Mouse (Mus musculus) forebrain, embryonic 14.5 days (tissue): ENCODE measurements at regions not wholly inside any gene's neighbourhood (a gene's known extent, or its start where the extent isn't known, plus 50 kb on each side); places are given as distances from the start of the nearest gene placed in this dataset.

ENCODE experiments used
- ATAC-seq: fragments of 200-750 bp; cut with Nextera tagmentation; 2 replicates; pipeline ENCODE4 v1.8.0; 2017; ENCODE audit warnings: mild to moderate bottlenecking, moderate library complexity
- DNase-seq: peaks from one replicate; pipeline ENCODE4 v3.0.0-alpha.2; 2015; ENCODE audit warnings: low spot score
- H3K27ac ChIP-seq: fragments of 300-500 bp; sonication (generic); 2 replicates; pipeline ENCODE4 v1.5.1; 2014; ENCODE audit warnings: low read depth, mild to moderate bottlenecking, control low read depth, low read length, moderate library complexity
- H3K27me3 ChIP-seq: fragments of 300-500 bp; sonication (generic); replicated peaks from 2 replicates; pipeline ENCODE4 v1.6.1; 2014; ENCODE audit warnings: low read length, control low read depth, mixed read lengths; ENCODE audit not compliant: control insufficient read depth, insufficient read depth
- H3K36me3 ChIP-seq: fragments of 300-500 bp; sonication (generic); 2 replicates; pipeline ENCODE4 v1.6.1; 2014; ENCODE audit warnings: low read length, control low read depth; ENCODE audit not compliant: control insufficient read depth, insufficient read depth
- H3K4me1 ChIP-seq: fragments of 300-500 bp; sonication (generic); 2 replicates; pipeline ENCODE4 v1.6.1; 2014; ENCODE audit warnings: antibody characterized with exemption, low read length, control low read depth; ENCODE audit not compliant: control insufficient read depth, insufficient read depth
- H3K4me2 ChIP-seq: fragments of 300-500 bp; sonication (generic); 2 replicates; pipeline ENCODE4 v1.6.1; 2014; ENCODE audit warnings: mild to moderate bottlenecking, control low read depth, low read length
- H3K4me3 ChIP-seq: fragments of 300-500 bp; sonication (generic); 2 replicates; pipeline ENCODE4 v1.5.1; 2014; ENCODE audit warnings: low read depth, low read length, control low read depth
- H3K9ac ChIP-seq: fragments of 300-500 bp; sonication (generic); 2 replicates; pipeline ENCODE4 v1.6.1; 2014; ENCODE audit warnings: mild to moderate bottlenecking, low read length, control low read depth, moderate library complexity
- H3K9me3 ChIP-seq: fragments of 300-500 bp; sonication (generic); replicated peaks from 2 replicates; pipeline ENCODE4 v1.6.1; 2016; ENCODE audit warnings: low read length, control low read depth, mixed read lengths; ENCODE audit not compliant: control insufficient read depth
- WGBS: fragments of 180-500 bp; shearing (Covaris S2); extraction: QIAGEN DNeasy Blood & Tissue Kit; methylation state at CpG from one replicate; pipeline ENCODE4 v1.1.7; 2014; 5-methylcytosine and 5-hydroxymethylcytosine counted together

GRCm38 (mm10) chr9:52775232-52775631 is 95.7 kb upstream of the AI593442 start:
- H3K36me3 ChIP-seq, result no peaks in the 10 kb centered on the region
- no peaks in the 10 kb centered on the region for H3K9me3 ChIP-seq
- H3K4me3 ChIP-seq, result no peak overlapping the region
- H3K4me2 ChIP-seq, result no peak overlapping the region
- WGBS, result 96% methylated on average over 1 of the region's 1 CpGs
- no peak for ATAC-seq
- no peak overlapping the region for H3K27ac ChIP-seq
- no peak overlapping the region for H3K9ac ChIP-seq
- no peaks in the 10 kb centered on the region for H3K27me3 ChIP-seq
- H3K4me1 ChIP-seq, result 0 out of 2 replicates have a peak, but pooled peaks cover 3% of the 10 kb centered on the region
- DNase-seq, result no peak

GRCm38 (mm10) chr9:52768056-52768455 is 88.5 kb upstream of the AI593442 start:
- Histone ChIP-seq H3K9me3 (no peaks in the 10 kb centered on the region), H3K27me3 (no peaks in the 10 kb centered on the region), H3K4me3 (no peak overlapping the region), H3K4me2 (no peak overlapping the region), H3K36me3 (no peaks in the 10 kb centered on the region), H3K4me1 (no peaks in the 10 kb centered on the region), H3K9ac (no peak overlapping the region), H3K27ac (no peak overlapping the region)
- ATAC-seq (no peak), DNase-seq (no peak)
- 81% methylated on average over 5 of the region's 5 CpGs for WGBS

GRCm38 (mm10) chr9:52765809-52766208 is 86.2 kb upstream of the AI593442 start:
- WGBS, result 57% methylated on average over 5 of the region's 5 CpGs
- ATAC-seq (no peak), DNase-seq (no peak)

GRCm38 (mm10) chr9:52762836-52763235 is 83.3 kb upstream of the AI593442 start:
- no peak overlapping the region for H3K27ac ChIP-seq
- no peaks in the 10 kb centered on the region for H3K4me1 ChIP-seq
- no peak for ATAC-seq
- H3K9ac ChIP-seq, result no peak overlapping the region
- H3K36me3 ChIP-seq, result no peaks in the 10 kb centered on the region
- H3K4me2 ChIP-seq, result no peak overlapping the region
- H3K9me3 ChIP-seq, result no peaks in the 10 kb centered on the region
- no peak for DNase-seq
- 93% methylated on average over 6 of the region's 6 CpGs for WGBS
- no peaks in the 10 kb centered on the region for H3K27me3 ChIP-seq
- no peak overlapping the region for H3K4me3 ChIP-seq

More at GRCm38 (mm10) chr9:52765809-52766208, 86.2 kb upstream of the AI593442 start:
- no peak overlapping the region for H3K4me2 ChIP-seq
- H3K27ac ChIP-seq, result no peak overlapping the region
- no peak overlapping the region for H3K4me3 ChIP-seq
- H3K27me3 ChIP-seq, result no peaks in the 10 kb centered on the region
- no peaks in the 10 kb centered on the region for H3K9me3 ChIP-seq
- no peak overlapping the region for H3K9ac ChIP-seq
- no peaks in the 10 kb centered on the region for H3K36me3 ChIP-seq
- no peaks in the 10 kb centered on the region for H3K4me1 ChIP-seq

- WGBS, result 93% methylated on average over 5 of the region's 5 CpGs
- Histone ChIP-seq H3K9me3 (no peaks in the 10 kb centered on the region), H3K27ac (no peak overlapping the region), H3K4me2 (no peak overlapping the region), H3K36me3 (no peaks in the 10 kb centered on the region), H3K4me3 (no peak overlapping the region), H3K4me1 (no peaks in the 10 kb centered on the region), H3K27me3 (no peaks in the 10 kb centered on the region), H3K9ac (no peak overlapping the region)
- DNase-seq (no peak), ATAC-seq (no peak)
These were observed 81.7 kb upstream of the AI593442 start for GRCm38 (mm10) chr9:52761257-52761656.

- DNase-seq, result no peak
- ATAC-seq, result no peak
- H3K4me2 ChIP-seq, result no peak overlapping the region
- H3K4me3 ChIP-seq, result no peak overlapping the region
- WGBS, result 87% methylated on average over 3 of the region's 3 CpGs
- no peaks in the 10 kb centered on the region for H3K9me3 ChIP-seq
- no peaks in the 10 kb centered on the region for H3K36me3 ChIP-seq
- no peaks in the 10 kb centered on the region for H3K4me1 ChIP-seq
- H3K9ac ChIP-seq, result no peak overlapping the region
- no peaks in the 10 kb centered on the region for H3K27me3 ChIP-seq
- no peak overlapping the region for H3K27ac ChIP-seq
These were observed 68.8 kb upstream of the AI593442 start for GRCm38 (mm10) chr9:52748366-52748765.

GRCm38 (mm10) chr9:52738560-52739100 is 59.0 kb upstream of the AI593442 start:
- WGBS, result 90% methylated on average over 5 of the region's 5 CpGs
- H3K4me3 ChIP-seq, result no peak overlapping the region
- no peak overlapping the region for H3K27ac ChIP-seq
- H3K36me3 ChIP-seq, result no peaks in the 10 kb centered on the region
- no peak overlapping the region for H3K9ac ChIP-seq
- DNase-seq, result no peak
- H3K4me1 ChIP-seq, result no peaks in the 10 kb centered on the region
- no peaks in the 10 kb centered on the region for H3K27me3 ChIP-seq
- H3K4me2 ChIP-seq, result no peak overlapping the region
- no peaks in the 10 kb centered on the region for H3K9me3 ChIP-seq
- no peak for ATAC-seq
